Mouse (Mus musculus) small intestine, adult 2 months (tissue): ENCODE data around the gene Syngap1.

ENCODE experiments used
- CTCF ChIP-seq: fragments of 200-500 bp; IDR thresholded peaks from 2 replicates; pipeline ENCODE4 v1.5.1; 2012; ENCODE audit warnings: low read depth, mild to moderate bottlenecking, control low read depth, inconsistent platforms, low read length, moderate library complexity, mixed read lengths; ENCODE audit not compliant: insufficient replicate concordance, insufficient read length; ENCODE audit errors: extremely low read depth
- POLR2A ChIP-seq: fragments of 200-500 bp; IDR thresholded peaks from 2 replicates; pipeline ENCODE4 v1.6.1; 2012; ENCODE audit warnings: low read depth, mild to moderate bottlenecking, control low read depth, inconsistent platforms, low read length, moderate library complexity

- TF ChIP-seq CTCF = no peak
- TF ChIP-seq POLR2A = no peak
Observed at GRCm38 (mm10) chr17:26953201-26953600, 12.1 kb downstream of the Syngap1 start.
